Mouse (Mus musculus) neural tube, embryonic 11.5 days (tissue): ENCODE measurements around the gene Nfic. TPM values are rescaled to one million over a fixed set of nuclear protein-coding genes. Genes with fewer than 3 reads are reported as not detected.

Source experiments
- ATAC-seq: fragments of 200-750 bp; cut with Nextera tagmentation; 2 replicates; pipeline ENCODE4 v1.8.0; 2017; ENCODE audit warnings: moderate number of reproducible peaks, mild to moderate bottlenecking, moderate TSS enrichment, moderate library complexity; ENCODE audit not compliant: insufficient read depth, low FRiP score, low TSS enrichment
- DNase-seq: peaks from one replicate; pipeline ENCODE4 v3.0.0-alpha.2; 2015; ENCODE audit warnings: low spot score
- H3K27ac ChIP-seq: fragments of 300-500 bp; sonication (generic); 2 replicates; pipeline ENCODE4 v1.5.1; 2014; ENCODE audit warnings: low read depth, mild to moderate bottlenecking, low read length
- H3K27me3 ChIP-seq: fragments of 300-500 bp; sonication (generic); 2 replicates; pipeline ENCODE4 v1.6.1; 2014; ENCODE audit warnings: mild to moderate bottlenecking, low read length, mixed read lengths; ENCODE audit not compliant: control insufficient read depth, insufficient read depth
- H3K36me3 ChIP-seq: fragments of 300-500 bp; sonication (generic); 2 replicates; pipeline ENCODE4 v1.6.1; 2014; ENCODE audit warnings: mild to moderate bottlenecking, low read length, moderate library complexity, mixed read lengths; ENCODE audit not compliant: control insufficient read depth, insufficient read depth
- H3K4me1 ChIP-seq: fragments of 300-500 bp; sonication (generic); 2 replicates; pipeline ENCODE4 v1.6.1; 2014; ENCODE audit warnings: low read length, mixed read lengths; ENCODE audit not compliant: control insufficient read depth, insufficient read depth
- H3K4me2 ChIP-seq: fragments of 300-500 bp; sonication (generic); 2 replicates; pipeline ENCODE4 v1.6.1; 2014; ENCODE audit warnings: low read depth, mild to moderate bottlenecking, moderate library complexity
- H3K4me3 ChIP-seq: fragments of 300-500 bp; sonication (generic); 2 replicates; pipeline ENCODE4 v1.5.1; 2014; ENCODE audit warnings: low read depth, low read length
- H3K9ac ChIP-seq: fragments of 300-500 bp; sonication (generic); 2 replicates; pipeline ENCODE4 v1.6.1; 2014; ENCODE audit warnings: mild to moderate bottlenecking, low read length
- H3K9me3 ChIP-seq: fragments of 300-500 bp; sonication (generic); 2 replicates; pipeline ENCODE4 v1.6.1; 2016; ENCODE audit warnings: low read length; ENCODE audit not compliant: control insufficient read depth
- WGBS: fragments of 180-500 bp; shearing (Covaris S2); extraction: QIAGEN DNeasy Blood & Tissue Kit; methylation state at CpG from one replicate; pipeline ENCODE4 v1.1.7; 2014; 5-methylcytosine and 5-hydroxymethylcytosine counted together
- polyA plus RNA-seq: library from polyadenylated mRNA; unstranded; fragments of >200 nt; fragmentation: Nextera tagmentation; extraction: Ambion mirVana; gene quantifications from 2 replicates; pipeline ENCODE4 v1.2.1, GENCODE M21; 2014

The Nfic gene
- polyA plus RNA-seq, 1 experiment from 2014 or later = 16.8 TPM

DNA sequence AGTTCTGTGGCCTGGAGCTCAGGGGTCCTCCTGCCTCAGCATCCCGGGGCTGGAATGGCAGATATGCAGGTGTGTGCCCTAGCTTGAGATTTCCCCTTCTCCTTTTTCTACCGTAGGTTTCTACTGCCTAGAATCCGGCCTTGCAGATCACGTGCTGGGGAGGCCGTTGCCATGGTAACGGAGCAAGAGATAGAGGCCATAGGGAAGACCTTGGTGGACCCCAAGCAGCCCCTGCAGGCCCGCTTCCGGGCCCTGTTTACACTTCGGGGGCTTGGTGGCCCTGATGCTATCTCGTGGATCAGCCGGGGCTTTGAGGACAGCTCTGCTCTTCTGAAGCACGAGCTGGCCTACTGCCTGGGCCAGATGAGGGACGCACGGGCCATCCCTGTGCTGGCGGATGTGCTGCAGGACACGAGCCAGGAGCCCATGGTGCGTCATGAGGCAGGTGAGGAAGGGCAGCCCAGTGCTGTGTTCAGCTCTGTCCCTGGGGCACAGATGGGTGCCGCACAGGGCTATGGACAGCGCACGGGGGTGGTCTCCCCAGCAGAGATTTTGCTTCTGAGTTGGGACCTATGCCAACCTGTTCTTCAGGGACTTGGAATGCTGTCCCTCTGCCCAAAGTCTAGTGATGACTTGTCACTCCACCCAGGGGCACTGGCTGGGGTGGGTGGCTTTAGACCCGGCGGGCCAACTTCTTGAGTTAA is 69.7 kb downstream of the Nfic start:
- Histone ChIP-seq H3K36me3 (peaks cover 18% of the 10 kb centered on the region), H3K27ac (no peak overlapping the region), H3K27me3 (no peaks in the 10 kb centered on the region), H3K9ac (no peak overlapping the region), H3K4me3 (no peak overlapping the region), H3K4me1 (peaks cover 14% of the 10 kb centered on the region), H3K9me3 (no peaks in the 10 kb centered on the region), H3K4me2 (no peak overlapping the region)
- ATAC-seq = no peak
- WGBS = 86% methylated on average over 22 of the region's 22 CpGs
- DNase-seq = no peak

DNA sequence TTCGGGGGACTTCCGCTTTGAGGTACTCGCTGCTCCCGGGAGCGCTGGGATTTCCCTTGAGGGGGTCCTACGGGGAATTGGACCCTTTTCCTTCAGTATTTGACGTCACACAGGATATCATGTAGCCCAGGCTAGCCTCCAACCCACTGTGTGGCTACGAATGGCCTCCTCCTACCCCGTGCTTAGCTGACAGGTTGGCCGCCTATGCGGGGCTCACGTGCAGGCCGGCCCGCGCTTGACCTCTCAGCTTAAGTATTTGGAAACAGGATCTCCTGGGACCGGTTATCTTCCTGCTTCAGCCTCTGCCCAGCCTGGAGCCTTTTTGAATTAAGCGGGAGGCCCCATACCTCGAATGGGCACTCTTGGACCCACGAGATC is 70.8 kb downstream of the Nfic start:
- Histone ChIP-seq H3K4me3 (peak overlapping the region; percentile 88), H3K36me3 (peaks cover 18% of the 10 kb centered on the region), H3K27ac (peak overlapping the region; percentile 47), H3K9ac (peak overlapping the region; percentile 78), H3K27me3 (no peaks in the 10 kb centered on the region), H3K4me2 (peak overlapping the region; percentile 90), H3K4me1 (peaks cover 14% of the 10 kb centered on the region), H3K9me3 (no peaks in the 10 kb centered on the region)
- under 1% methylated on average over 19 of the region's 19 CpGs for WGBS
- ATAC-seq (peak; percentile 25; the same call in 1 of the 2 replicates), DNase-seq (no peak)

DNA sequence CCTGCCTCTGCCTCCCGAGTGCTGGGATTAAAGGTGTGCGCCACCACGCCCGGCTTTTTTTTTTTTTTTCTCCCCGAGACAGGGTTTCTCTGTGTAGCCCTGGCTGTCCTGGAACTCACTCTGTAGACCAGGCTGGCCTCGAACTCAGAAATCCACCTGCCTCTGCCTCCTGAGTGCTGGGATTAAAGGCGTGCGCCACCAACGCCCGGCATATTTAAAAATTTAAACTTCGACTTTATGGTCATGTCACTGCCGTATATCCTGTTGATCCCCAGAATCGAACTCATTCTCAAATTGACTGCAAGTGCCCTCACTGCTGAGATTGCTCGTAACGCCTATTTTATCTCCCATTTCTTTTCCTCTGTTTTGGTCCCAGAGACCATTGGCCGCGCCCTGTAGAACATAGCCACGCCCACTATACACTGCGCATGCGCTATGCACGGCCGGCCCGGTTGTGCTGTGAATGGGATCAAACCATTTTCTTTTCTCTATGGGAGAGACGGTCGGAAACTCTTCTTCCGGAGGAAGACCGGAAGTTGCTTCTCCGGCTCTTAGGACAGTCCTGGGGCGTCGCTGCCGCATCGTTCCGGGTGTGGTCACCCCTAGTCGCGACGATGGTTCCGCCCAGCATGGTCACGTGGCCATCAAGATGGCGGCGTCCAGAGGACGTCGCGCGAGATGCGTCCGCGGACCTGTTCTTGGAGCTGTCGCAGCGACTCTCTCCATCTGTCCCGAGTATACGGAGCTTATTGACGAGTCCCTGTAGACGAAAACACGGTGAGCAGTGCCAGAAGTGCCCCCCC is 71.4 kb downstream of the Nfic start, which contains the start of the genes Dohh and Gm48551:
Gene Dohh, plus strand, starts transcription at position 627 of the 803 bp plus-strand sequence.
Gene Gm48551, plus strand, starts transcription at position 665 of the 803 bp plus-strand sequence.
- Histone ChIP-seq H3K27me3 (no peaks in the 10 kb centered on the region), H3K27ac (peak within 1 kb of the TSS; percentile 47), H3K4me2 (peak within 1 kb of the TSS; percentile 90), H3K4me1 (peaks cover 9% of the 10 kb centered on the region), H3K9ac (peak within 1 kb of the TSS; percentile 78), H3K36me3 (peaks cover 18% of the 10 kb centered on the region), H3K9me3 (no peaks in the 10 kb centered on the region), H3K4me3 (peak within 1 kb of the TSS; percentile 88)
- 6% methylated on average over 53 of the region's 54 CpGs for WGBS
- ATAC-seq (peak; percentile 91), DNase-seq (peak; percentile 95)

DNA sequence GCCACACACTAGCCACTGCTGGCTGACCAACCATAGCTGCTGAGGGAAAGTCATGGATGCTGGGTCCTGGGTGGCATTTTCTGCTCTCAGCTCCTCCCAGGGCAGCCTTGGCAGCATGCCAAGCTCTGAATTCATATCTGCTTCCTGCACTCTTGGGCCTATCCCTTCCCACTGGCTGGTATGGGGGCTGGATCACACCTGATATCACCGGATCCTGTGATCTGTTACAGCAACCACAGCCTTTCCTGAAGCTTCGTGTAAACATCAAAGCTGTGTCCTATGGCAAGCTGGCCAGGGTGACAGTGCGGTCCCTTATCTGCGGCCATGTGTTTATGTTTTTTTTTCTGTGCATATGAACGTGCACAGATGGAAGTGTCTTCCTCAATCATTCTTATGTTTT is 73.4 kb downstream of the Nfic start:
- Histone ChIP-seq H3K27ac (no peak overlapping the region), H3K4me3 (no peak overlapping the region), H3K36me3 (peaks cover 8% of the 10 kb centered on the region), H3K9me3 (no peaks in the 10 kb centered on the region), H3K9ac (no peak overlapping the region), H3K4me1 (peaks cover 15% of the 10 kb centered on the region), H3K4me2 (no peak overlapping the region), H3K27me3 (no peaks in the 10 kb centered on the region)
- ATAC-seq = no peak
- WGBS = 91% methylated on average over 5 of the region's 5 CpGs
- no peak for DNase-seq

DNA sequence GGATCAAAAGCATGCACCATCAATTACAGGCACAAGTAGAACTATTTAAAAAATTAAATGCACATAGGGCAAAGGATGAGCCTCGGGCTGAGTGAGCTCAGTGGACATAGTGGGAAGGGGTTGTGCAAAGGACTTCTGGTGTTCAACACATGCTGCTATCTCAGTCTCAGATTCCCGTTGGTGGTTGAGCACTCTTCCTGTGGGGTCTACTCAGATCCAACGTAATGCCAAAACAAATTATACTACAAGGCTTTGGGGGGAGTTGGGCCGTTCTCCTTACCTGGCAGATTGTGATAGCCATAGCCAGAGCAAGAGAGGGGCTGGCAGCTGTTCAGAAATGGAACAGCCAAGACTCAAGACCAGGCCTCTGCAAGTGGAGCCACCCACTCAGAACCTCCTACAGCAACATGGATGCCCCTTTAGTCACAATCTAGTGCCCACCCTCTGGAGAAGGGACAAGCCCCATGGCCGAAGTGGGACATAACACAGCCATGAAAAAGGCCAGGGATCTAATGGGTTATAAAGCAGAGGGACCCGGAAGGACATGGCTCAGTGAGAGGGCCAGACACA is 75.5 kb downstream of the Nfic start:
- Histone ChIP-seq H3K36me3 (0 out of 2 replicates have a peak, but pooled peaks cover 2% of the 10 kb centered on the region), H3K4me1 (peaks cover 13% of the 10 kb centered on the region), H3K9me3 (no peaks in the 10 kb centered on the region), H3K4me2 (no peak overlapping the region), H3K27ac (no peak overlapping the region), H3K4me3 (no peak overlapping the region), H3K9ac (no peak overlapping the region), H3K27me3 (no peaks in the 10 kb centered on the region)
- DNase-seq (no peak), ATAC-seq (no peak)
- 94% methylated on average over 6 of the region's 6 CpGs for WGBS

DNA sequence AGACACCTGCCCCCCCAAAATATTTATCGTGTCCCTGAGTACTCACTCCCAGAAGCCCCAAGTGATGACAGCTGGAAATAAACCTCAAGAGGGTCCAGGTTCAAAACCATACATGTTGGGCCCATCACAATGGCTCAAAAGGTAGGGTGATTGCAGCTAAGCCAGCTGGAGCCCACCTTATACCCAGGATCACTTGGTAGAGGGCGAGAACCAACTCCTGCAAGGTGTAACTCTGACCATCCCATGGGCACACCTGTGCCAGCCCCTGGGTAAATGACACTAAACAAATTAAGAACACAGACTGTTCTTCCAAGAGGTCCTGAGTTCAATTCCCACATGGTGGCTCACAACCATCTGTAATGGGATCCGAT is 76.3 kb downstream of the Nfic start:
- 63% methylated on average over 3 of the region's 3 CpGs for WGBS
- DNase-seq = no peak
- Histone ChIP-seq H3K9ac (peak overlapping the region; percentile 62), H3K36me3 (0 out of 2 replicates have a peak, but pooled peaks cover 2% of the 10 kb centered on the region), H3K27me3 (no peaks in the 10 kb centered on the region), H3K9me3 (no peaks in the 10 kb centered on the region), H3K4me3 (peak overlapping the region; percentile 85), H3K27ac (peak overlapping the region; percentile 67; the same call in 1 of the 2 replicates), H3K4me1 (peaks cover 12% of the 10 kb centered on the region), H3K4me2 (peak overlapping the region; percentile 59)
- ATAC-seq = 0 out of 2 replicates have a peak, but pooled peaks have one; percentile 4

DNA sequence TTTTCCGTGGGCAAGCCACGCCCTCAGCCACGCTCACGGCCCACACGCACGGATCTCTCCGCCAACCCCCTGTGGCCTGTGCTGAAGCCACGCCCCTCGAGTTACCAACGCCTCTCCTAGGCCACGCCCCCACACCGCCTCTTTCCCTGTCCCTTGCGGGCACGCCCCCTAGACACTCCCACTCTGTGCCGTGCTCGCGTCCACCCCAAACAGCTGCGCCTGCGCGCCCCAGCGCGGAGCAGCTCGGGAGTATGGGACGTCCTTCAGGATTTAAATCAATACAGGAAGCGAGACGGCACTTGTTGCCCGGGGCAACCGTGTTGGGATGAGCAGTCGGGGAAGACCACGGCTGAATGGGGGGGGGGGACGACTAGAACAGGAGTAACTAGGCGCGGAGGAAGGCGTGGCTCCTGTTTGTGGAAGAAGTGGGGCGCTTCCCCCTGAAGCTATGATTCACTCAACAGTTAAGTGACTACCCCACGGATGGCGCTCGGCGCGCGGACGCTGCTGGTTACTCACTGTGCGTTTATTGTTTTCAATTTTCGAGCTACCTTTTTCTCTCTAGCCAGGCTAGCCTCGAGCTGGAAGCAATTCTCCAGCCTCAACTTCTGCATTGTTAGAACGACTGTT is 76.8 kb downstream of the Nfic start:
- Histone ChIP-seq H3K4me1 (peaks cover 12% of the 10 kb centered on the region), H3K4me2 (peak overlapping the region; percentile 88), H3K9ac (peak overlapping the region; percentile 89), H3K27ac (peak overlapping the region; percentile 67; the same call in 1 of the 2 replicates), H3K36me3 (peaks cover 2% of the 10 kb centered on the region), H3K4me3 (peak overlapping the region; percentile 85), H3K27me3 (no peaks in the 10 kb centered on the region), H3K9me3 (no peaks in the 10 kb centered on the region)
- 1% methylated on average over 43 of the region's 46 CpGs for WGBS
- peak; percentile 100 for DNase-seq
- peak; percentile 95 for ATAC-seq

DNA sequence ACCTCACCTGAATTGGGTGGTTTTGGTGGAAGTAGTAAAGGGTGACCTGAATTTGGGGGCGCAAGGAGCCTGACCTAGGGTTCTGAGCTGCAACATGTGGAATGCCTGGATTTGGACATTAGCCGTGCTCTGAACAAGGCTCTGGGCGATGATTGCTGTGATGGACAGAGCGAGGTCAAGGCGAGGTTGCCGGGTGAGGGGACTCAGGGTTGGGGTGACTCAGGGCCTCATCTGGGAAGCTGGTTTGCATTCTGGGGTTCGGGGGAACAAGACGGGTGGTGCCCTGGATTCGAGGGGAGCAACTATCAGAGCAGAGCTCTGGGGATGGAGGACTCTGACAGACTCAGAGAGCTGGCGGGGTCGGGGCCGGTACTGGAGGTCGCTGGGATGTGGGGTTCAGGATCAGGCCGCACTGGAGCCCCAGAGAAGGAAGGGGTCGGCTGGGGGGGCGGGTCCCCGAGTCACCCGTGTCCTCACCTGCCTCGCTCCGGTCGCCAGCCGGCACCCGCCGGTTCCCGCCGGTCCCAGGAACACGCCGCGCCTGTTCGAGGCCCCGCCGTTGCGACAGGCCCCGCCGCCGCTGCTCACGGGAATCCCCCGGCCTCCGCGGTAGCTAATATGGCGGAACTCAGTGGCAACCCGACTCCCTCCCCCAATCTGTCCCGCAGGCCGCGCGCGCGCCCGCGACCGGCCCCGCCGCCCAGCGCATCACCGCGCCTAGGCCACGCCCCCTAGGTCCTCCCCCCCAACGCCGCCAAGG is 77.5 kb downstream of the Nfic start, which contains the start of gene Fzr1:
Gene Fzr1, minus strand, starts transcription at position 724 of the 760 bp plus-strand sequence.
- Histone ChIP-seq H3K9me3 (no peaks in the 10 kb centered on the region), H3K4me2 (peak within 1 kb of the TSS; percentile 88), H3K4me1 (peaks cover 12% of the 10 kb centered on the region), H3K27ac (peak within 1 kb of the TSS; percentile 67), H3K9ac (peak within 1 kb of the TSS; percentile 89), H3K4me3 (peak within 1 kb of the TSS; percentile 85), H3K36me3 (peaks cover 5% of the 10 kb centered on the region), H3K27me3 (no peaks in the 10 kb centered on the region)
- ATAC-seq = peak; percentile 59
- WGBS = under 1% methylated on average over 44 of the region's 59 CpGs
- DNase-seq = no peak
